Mouse (Mus musculus) gastrocnemius, postnatal 36 days (tissue): ENCODE results near the gene Arhgap9. TPM values are rescaled to one million over a fixed set of nuclear protein-coding genes. Genes with fewer than 3 reads are reported as not detected.
A peak's percentile ranks its signal among the peaks of the same experiment; 100 is the strongest.

ENCODE experiments used
- DNase-seq, 2 experiments: peaks; one replicate each; pipeline ENCODE4 v3.0.0; 2022
- intact Hi-C: fragments of 180-260 bp; cut with DNase I; formaldehyde crosslinking; loops from one replicate; pipeline ENCODE4 v1.15.1; 2025
- long read RNA-seq, 2 experiments: library from polyadenylated mRNA; stranded (forward); transcript quantifications; one replicate each; pipeline ENCODE4 v2.0.0; 2021
- total RNA-seq, 2 experiments: library from RNA; stranded (reverse); gene quantifications; 2 replicates each; pipeline ENCODE4 v1.2.3; 2021

Gene Arhgap9
- total RNA-seq, result 1 to 10 TPM in 1 of 2 experiments, under 1 TPM in 1; 0.96 to 1.3 TPM
- long read RNA-seq, experiment 1, partial matches to known transcripts, result 0 of 1 reads
- long read RNA-seq, experiment 1, other reads (novel, unspliced or antisense), result 1 of 1 reads
- long read RNA-seq, experiment 2, partial matches to known transcripts, result 1 of 2 reads
- long read RNA-seq, experiment 2, other reads (novel, unspliced or antisense), result 1 of 2 reads

GRCm38 (mm10) chr10:127321621-127322020, at the start of gene Arhgap9:
TSS of gene Arhgap9 (plus strand) at chr10:127321964.
- intact Hi-C loops, result loop anchor here (5.0 kb wide), 1 partner anchor 64 kb away; no protein-coding TSS in a partner anchor
- no peak for DNase-seq

GRCm38 (mm10) chr10:127272371-127272770, 49.4 kb upstream of the Arhgap9 start:
- intact Hi-C loops, result no loop called here
- DNase-seq, result no peak

GRCm38 (mm10) chr10:127274261-127275022, 47.3 kb upstream of the Arhgap9 start:
- peak in 1 of 2 experiments; percentile 3 for DNase-seq
- intact Hi-C loops, result no loop called here

DNA sequence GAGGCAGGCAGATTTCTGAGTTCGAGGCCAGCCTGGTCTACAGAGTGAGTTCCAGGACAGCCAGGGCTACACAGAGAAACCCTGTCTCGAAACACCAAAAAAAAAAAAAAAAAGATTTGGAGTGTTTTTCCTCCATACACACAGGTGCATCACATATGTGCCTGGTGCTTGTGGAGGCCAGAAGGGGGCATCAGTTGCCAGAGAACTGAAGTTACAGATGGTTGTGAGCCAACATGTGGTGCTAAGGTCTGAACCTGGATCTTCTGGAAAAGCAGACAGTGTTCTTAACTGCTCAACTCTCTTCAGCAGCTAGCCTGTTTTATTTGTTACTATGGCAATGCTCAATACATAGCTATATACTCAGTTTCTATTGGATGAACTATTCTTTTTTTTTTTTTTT, 42.0 kb upstream of the Arhgap9 start:
- intact Hi-C loops, result no loop called here
- DNase-seq, result no peak

DNA sequence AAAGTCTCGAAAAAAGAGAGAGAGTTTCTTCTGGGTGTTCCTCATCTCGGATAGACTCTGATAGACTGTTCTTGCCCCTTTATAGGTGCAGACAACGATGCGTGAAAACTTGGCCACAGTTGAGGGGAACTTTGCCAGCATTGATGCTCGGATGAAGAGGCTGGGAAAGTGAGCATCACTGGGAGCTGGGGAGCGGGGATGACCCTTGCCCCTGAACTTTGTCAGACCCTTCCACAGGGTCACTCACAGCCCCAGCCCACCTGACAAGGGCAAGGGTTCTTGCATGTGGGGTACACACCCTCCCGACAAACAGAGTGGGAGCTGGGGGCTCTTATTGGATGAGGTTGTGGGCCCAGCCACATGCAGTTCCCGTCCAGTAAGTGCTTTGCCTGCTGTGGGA, 40.4 kb upstream of the Arhgap9 start:
- intact Hi-C loops, result no loop called here
- no peak for DNase-seq

DNA sequence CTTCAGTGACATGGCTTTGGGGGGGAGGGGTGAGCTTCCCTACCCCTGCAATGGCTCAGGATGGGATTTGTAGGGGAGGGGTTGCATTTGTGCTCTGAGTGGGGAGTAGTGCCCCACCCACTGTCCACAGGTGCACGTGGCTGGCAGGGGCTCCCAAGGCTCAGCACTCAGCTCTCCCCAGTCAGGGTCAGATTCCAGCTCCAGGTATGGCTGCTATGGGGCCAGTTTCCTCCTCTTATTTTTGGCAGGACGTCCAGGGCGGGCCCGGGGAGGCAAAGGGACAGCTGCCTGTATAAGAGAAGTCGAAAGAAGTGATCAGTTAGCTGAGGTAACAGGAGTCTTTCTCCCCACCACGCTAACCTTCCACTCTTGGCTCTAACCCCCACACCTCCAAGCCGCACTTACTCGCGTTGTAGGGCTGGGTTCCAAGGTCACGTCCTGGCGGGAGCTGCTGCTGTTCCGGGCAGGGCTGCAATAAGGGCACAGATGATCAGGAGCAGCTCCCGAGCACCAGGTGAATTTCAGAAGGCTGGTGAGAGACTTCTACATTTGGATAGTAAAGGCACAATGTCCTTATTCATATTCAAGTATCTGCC, 39.0 kb upstream of the Arhgap9 start:
- intact Hi-C loops, result no loop called here
- no peak for DNase-seq

GRCm38 (mm10) chr10:127284105-127284622, 37.6 kb upstream of the Arhgap9 start:
- intact Hi-C loops, result no loop called here
- no peak for DNase-seq

- DNase-seq, result no peak
- intact Hi-C loops, result no loop called here
These were observed 36.9 kb upstream of the Arhgap9 start for GRCm38 (mm10) chr10:127284724-127285500.

DNA sequence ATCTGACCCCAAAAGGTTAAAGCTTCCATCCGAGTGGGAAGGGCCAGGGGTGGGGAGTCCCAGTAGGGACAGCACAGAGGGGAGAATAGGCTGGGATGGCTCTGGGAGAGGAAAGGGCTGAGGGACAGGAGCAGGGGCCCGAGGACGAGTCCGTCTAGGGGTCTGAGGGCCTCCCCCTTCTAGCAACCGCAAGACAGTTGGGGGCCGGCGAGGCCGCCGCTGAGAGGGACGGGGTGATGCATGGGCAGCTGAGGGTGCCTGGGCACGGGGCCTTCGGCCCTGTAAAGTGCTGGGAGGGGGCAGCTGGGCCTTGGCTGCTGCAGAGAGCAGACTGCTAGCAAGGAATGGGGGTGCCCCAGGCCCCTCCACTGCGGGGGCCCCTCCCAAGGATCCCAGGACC, 36.1 kb upstream of the Arhgap9 start:
- intact Hi-C loops, result no loop called here
- DNase-seq, result no peak

- DNase-seq, result no peak
- intact Hi-C loops, result no loop called here
These were observed 35.6 kb upstream of the Arhgap9 start for GRCm38 (mm10) chr10:127286194-127286593.

- intact Hi-C loops, result no loop called here
- DNase-seq, result no peak
These were observed 35.0 kb upstream of the Arhgap9 start for GRCm38 (mm10) chr10:127286730-127287129.

DNA sequence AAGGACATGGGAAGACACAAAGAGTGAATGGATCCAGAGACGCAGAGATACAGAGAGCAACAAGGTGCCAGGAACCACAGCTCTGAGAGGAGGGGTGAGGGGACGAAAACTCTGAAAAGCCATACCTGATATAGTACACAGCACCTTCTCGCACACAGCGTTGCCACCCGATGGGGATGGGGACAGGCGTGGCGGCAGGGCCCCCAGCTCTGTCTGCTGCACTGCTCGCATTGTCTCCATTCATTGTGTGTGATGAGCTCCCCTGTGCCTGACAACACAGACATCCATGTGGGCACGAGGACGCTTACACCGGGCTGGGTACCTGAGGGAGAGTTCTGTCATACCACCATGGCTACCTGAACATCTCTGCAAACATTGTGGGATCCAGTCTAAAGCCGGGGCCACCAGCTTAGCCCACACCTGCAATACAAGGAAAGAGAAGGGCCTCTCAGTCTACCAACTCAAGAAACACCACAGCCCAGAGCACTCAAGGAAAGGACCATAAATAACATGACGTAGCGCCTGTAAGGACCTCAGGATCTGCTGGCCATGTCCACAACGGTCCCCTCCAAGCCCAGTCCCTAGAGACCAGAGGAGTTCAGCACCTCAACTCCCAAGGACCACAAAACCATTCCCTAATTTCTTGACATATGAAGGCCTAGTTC, 34.4 kb upstream of the Arhgap9 start:
- intact Hi-C loops, result no loop called here
- no peak for DNase-seq

DNA sequence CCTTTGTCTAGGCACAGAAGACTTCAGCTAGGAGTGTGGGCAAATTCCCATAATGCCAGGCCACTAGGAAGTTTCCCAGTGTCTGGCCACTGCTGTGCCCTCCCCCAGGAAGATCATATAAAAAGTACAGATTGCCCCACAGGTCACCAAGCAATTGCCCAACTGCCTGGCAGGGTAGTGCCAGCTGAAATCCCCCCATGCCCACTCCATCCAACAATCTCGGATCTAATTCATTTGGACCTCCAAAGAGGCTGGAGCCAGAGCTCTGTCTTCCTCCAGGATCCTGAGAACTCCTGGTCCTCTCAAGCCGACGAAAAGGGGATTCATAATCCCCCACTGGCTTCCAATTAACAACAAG, 33.8 kb upstream of the Arhgap9 start:
- intact Hi-C loops, result no loop called here
- no peak for DNase-seq

DNA sequence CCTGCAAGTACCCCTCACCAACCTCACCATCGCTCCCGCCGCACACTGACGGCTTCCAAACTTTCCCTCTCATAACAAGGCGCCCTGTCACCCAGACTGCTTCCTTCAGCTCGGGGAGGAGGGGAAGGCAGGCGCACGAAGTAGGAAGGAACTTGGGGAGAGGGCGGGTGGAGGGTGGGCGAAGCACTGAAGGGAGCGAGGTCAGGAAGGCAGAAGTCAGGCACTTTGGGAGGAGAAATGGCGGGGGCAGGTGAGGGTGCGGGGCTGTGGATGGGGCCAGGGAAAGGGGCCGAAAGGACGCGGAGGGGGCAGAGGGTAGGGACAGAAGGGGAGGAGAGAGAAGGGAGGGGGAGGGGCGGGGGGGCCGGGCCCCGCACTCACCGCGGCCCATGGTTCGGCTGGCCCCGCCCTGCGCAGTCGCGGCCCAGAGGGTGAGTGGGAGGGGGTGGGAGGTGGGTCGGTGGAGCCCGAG, 33.4 kb upstream of the Arhgap9 start:
- no peak for DNase-seq
- intact Hi-C loops, result no loop called here

DNA sequence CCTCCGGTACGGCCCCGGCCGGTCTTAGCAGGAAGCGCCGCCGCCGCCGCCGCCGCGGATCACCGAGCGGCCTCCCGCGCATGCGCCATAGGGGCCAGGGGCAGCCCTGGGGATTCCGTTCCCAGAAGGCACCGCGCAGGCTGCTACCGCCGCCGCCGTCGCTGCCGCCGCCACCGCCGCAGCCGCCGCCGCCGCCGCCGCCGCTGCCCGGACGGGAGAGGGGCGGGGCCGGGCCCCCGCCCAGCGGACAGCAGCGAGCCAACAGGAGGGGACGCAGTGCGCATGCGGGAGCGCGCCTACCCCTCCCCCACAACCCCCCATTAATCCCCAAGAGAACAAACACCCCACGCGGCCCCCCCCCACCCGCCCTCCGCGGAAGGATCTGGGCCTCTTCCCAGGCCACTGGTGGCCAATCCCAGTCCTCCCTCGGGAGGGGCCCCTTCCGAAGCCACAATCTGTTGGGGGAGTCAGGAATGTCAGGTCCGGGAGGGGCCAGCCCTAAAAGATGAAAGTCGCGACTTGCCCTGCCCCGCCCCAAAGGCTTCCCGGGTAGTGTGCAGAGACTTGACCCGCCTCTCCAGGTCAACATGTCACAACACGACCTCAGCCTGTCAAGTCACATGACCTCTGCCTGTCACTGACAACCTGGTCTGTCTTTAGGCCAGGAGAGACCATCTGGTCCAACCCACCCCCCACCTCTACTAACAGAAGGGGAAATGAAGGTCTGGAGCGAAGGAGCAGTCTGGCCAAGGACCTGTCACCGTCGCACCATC, 32.8 kb upstream of the Arhgap9 start, which contains the start of gene Mbd6:
Gene Mbd6, minus strand, starts transcription at position 219 of the 773 bp plus-strand sequence.
- intact Hi-C loops, result no loop called here
- DNase-seq, result peak; percentile 85 to 87

- peak in 1 of 2 experiments; percentile 59 for DNase-seq
- intact Hi-C loops, result no loop called here
These were observed 32.1 kb upstream of the Arhgap9 start for GRCm38 (mm10) chr10:127289573-127290191.

GRCm38 (mm10) chr10:127290307-127290929, 31.3 kb upstream of the Arhgap9 start:
- intact Hi-C loops, result no loop called here
- peak; percentile 99 to 100 for DNase-seq
